Mouse (Mus musculus): ENCODE measurements around the gene Lyzl4. TPM values are rescaled to one million over a fixed set of nuclear protein-coding genes. Genes with fewer than 3 reads are reported as not detected.

Lyzl4 gene
- total RNA-seq, 2 experiments from 2014 or later, result 1.7 to 2.3 TPM

DNA sequence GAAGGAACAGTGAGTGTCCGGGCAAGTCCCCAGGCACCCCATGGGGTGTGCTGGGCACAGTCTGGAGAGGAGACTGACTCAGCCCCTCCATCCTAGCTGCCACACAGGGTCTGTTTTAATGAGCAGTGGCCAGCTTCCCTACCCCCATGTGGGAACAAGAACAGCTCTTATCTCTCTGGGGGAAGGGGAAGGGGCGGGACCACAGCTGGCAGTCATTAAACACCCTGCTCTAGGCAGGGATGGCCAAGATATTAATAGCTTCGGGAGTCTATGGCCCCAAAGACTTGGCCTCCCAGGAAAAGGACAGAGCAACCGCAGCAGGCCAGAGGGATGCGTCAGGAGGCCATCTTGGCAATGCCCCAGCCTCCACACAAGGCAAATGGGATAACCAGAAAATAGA lies 30.4 kb upstream of the Lyzl4 start:
- Histone ChIP-seq H3K4me3 (no peak overlapping the region), H3K27ac (no peak overlapping the region)
- DNase-seq (ENCODE audit: extremely low spot score in 1 of 2, low spot score in 2 of 2), result no peak
- intact Hi-C loops (cut with DNase I), result loop anchor here (10.0 kb wide), 1 partner anchor 428 kb away; no protein-coding TSS in a partner anchor
- TF ChIP-seq CTCF (IDR thresholded peaks at IDR 0.05), result no peak

DNA sequence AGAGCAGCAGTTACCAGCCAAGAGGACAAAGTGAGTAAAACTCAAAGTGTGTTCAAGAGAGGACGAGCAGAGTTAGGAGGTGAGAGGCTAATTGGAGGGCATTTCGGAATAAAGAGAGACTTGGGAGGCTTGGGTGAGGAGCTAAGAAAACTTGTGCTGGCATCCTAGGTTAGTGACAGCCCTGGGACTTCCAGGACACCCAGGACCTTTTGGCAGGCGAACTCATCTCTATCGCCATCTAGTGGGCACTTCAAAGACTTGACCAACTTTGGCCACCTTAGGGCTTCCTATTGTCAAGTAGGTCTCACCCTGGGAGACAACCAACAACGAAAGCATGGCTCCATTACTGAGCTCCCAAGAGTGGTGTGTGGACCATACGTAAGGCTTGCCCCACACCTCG lies 29.4 kb upstream of the Lyzl4 start:
- Histone ChIP-seq H3K4me3 (no peak overlapping the region), H3K27ac (no peak overlapping the region)
- intact Hi-C loops (cut with DNase I), result loop anchor here (2.0 to 10.0 kb wide), 2 partner anchors 194 to 426 kb away; no protein-coding TSS in a partner anchor
- peak; percentile 73 for TF ChIP-seq CTCF (IDR thresholded peaks at IDR 0.05)
- no peak for DNase-seq (ENCODE audit: extremely low spot score in 1 of 2, low spot score in 2 of 2)

DNA sequence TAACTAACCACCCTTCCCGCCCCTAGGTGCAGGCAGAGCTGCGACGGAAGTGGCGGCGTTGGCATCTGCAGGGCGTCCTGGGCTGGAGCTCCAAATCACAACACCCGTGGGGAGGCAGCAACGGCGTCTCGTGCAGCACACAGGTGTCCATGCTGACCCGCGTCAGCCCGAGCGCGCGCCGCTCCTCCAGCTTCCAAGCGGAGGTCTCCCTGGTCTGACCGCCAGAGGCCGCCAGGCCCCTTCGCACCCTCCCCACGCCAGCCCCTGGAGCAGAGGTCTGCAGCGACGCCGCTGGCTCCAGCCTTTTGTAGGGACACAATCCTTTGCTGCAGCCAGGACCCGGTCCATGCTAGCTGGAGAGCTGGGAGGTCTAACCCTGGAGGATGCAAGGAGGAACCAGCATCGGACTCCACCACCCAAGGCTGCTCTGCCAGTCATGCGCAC lies 27.5 kb upstream of the Lyzl4 start:
- DNase-seq (ENCODE audit: extremely low spot score in 1 of 2, low spot score in 2 of 2), result peak; percentile 41 to 52
- Histone ChIP-seq H3K27ac (no peak overlapping the region), H3K4me3 (0 out of 2 replicates have a peak overlapping the region, but pooled peaks have one; percentile 2)
- TF ChIP-seq CTCF (IDR thresholded peaks at IDR 0.05), result peak; percentile 56
- intact Hi-C loops (cut with DNase I), result loop anchor here (5.0 kb wide), 1 partner anchor 112 kb away; no protein-coding TSS in a partner anchor

DNA sequence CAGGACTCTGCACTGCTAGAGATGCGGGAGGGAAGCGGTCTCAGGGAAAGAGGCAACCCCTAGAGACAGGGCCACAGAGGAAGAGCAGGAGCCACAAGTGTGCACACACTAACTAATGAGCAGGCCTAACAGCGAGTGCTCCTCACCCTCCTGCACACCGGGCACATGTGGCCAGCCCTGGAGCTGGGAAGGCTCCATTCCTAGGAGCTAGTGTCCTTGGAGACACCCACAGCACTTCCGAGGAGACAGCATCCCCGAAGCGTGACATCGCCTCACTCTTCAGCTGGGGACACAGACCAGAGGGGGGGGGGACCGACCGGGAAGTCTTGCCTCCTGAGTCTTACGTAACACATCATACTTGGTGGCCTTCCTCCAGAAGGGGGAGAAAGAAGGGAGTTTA lies 25.9 kb upstream of the Lyzl4 start:
- intact Hi-C loops (cut with DNase I), result loop anchor here (1.0 to 5.0 kb wide), 2 partner anchors 25 to 111 kb away; no protein-coding TSS in a partner anchor
- H3K27ac ChIP-seq, result peak overlapping the region; percentile 78
- H3K4me3 ChIP-seq, result no peak overlapping the region
- DNase-seq (ENCODE audit: extremely low spot score in 1 of 2, low spot score in 2 of 2), result no peak
- TF ChIP-seq CTCF (IDR thresholded peaks at IDR 0.05), result no peak; the same call in 1 of the 2 replicates

- DNase-seq (ENCODE audit: extremely low spot score in 1 of 2, low spot score in 2 of 2), result peak; percentile 35 to 50
- intact Hi-C loops (cut with DNase I), result loop anchor here (1.0 to 5.0 kb wide), 2 partner anchors 24 to 110 kb away; no protein-coding TSS in a partner anchor
- no peak for TF ChIP-seq CTCF (IDR thresholded peaks at IDR 0.05)
- Histone ChIP-seq H3K27ac (peak overlapping the region; percentile 78), H3K4me3 (no peak overlapping the region)
These were observed 25.2 kb upstream of the Lyzl4 start for GRCm38 (mm10) chr9:121666957-121667630.

- Histone ChIP-seq H3K4me3 (no peak overlapping the region), H3K27ac (peak overlapping the region; percentile 80)
- DNase-seq (ENCODE audit: extremely low spot score in 1 of 2, low spot score in 2 of 2), result no peak
- intact Hi-C loops (cut with DNase I), result no loop called here
- no peak for TF ChIP-seq CTCF (IDR thresholded peaks at IDR 0.05)
These were observed 22.2 kb upstream of the Lyzl4 start for GRCm38 (mm10) chr9:121664104-121664503.

DNA sequence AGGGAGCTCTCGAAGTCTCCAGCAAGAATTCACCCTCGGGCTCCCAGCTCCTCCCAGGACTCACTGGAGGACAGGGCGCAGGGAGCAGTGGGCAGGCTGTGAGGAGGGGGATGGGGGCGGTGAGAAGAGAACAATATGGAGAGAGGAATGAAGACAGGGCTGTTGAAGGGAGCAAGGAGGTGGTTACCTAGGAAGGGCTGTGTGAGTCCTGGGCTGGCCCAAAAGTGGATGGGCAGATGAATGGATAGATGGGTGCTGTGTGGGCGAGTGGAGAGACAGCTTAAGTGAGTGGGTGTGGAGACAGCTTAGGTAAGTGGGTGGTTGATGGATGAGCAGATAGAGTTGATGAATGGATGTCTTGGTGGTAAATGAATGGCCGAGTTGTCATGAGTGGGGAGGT lies 21.6 kb upstream of the Lyzl4 start:
- no peak for TF ChIP-seq CTCF (IDR thresholded peaks at IDR 0.05)
- H3K4me3 ChIP-seq, result no peak overlapping the region
- peak overlapping the region; percentile 80 for H3K27ac ChIP-seq
- no peak for DNase-seq (ENCODE audit: extremely low spot score in 1 of 2, low spot score in 2 of 2)
- intact Hi-C loops (cut with DNase I), result no loop called here

DNA sequence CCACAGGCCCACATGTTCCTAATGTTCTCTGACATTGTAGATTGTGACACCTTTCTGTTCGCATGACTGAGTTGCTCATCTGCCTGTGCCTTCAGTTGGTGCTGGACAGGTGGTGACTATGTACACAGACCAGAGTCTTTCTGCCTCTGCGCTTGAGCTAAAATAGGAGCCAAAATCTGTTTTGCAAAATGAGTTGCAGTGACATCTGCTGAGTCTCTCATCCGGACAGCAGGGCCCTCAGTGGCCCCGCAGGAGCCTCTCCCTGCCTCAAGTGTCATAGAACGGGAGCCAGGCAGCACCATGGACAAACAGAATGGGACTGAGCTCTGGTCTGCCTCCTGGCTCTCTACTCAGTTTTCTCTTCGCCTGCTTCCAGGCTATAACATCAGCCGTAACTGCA lies 17.9 kb upstream of the Lyzl4 start:
- no peak overlapping the region for H3K4me3 ChIP-seq
- no peak for TF ChIP-seq CTCF (IDR thresholded peaks at IDR 0.05)
- DNase-seq (ENCODE audit: extremely low spot score in 1 of 2, low spot score in 2 of 2), result no peak
- intact Hi-C loops (cut with DNase I), result no loop called here
- no peak overlapping the region for H3K27ac ChIP-seq

- intact Hi-C loops (cut with DNase I), result no loop called here
- Histone ChIP-seq H3K4me3 (no peak overlapping the region), H3K27ac (no peak overlapping the region)
- no peak for TF ChIP-seq CTCF (IDR thresholded peaks at IDR 0.05)
- DNase-seq (ENCODE audit: extremely low spot score in 1 of 2, low spot score in 2 of 2), result no peak
These were observed 16.4 kb upstream of the Lyzl4 start for GRCm38 (mm10) chr9:121658248-121658647.

DNA sequence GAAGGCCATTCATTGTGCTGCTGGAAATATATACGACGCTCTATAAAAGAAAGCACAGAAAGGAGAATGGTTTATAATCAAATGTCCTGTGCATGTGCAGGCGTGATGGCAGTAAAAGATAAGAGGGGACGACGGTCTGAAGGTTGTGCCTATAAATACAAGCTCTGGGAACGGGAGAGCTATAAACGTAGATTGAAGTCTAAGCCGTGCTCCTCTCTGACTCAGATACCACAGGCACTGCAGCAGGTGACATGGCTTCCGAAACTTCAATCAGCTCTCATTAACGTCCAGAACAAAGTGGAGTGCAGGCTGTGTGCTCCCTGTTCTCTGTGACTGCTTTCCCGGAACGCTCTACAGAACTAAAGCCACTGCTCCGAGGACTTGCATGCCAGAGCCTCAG lies 15.2 kb upstream of the Lyzl4 start:
- Histone ChIP-seq H3K4me3 (no peak overlapping the region), H3K27ac (no peak overlapping the region)
- no peak for TF ChIP-seq CTCF (IDR thresholded peaks at IDR 0.05)
- intact Hi-C loops (cut with DNase I), result no loop called here
- DNase-seq (ENCODE audit: extremely low spot score in 1 of 2, low spot score in 2 of 2), result no peak

DNA sequence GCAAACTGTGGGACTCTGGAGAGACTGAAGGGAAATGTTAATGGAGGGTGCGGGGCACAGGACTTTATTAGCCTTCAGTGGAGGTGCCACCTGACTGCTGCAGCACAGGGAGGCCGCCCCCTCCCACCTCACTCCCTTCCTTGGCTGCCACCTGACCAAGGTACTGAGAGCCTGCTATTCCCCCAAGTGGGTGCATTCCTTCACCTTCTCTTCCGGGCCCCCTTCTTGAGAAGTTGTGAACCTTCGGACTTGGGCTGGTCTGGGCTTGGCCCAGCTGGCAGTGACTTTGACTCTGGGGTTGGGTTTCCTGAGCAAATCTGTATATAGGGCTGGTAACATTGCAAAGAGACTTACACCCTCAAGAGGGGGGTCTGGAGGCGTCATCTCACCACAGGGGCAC lies 14.4 kb upstream of the Lyzl4 start:
- DNase-seq (ENCODE audit: extremely low spot score in 1 of 2, low spot score in 2 of 2), result no peak
- no peak for TF ChIP-seq CTCF (IDR thresholded peaks at IDR 0.05)
- no peak overlapping the region for H3K4me3 ChIP-seq
- intact Hi-C loops (cut with DNase I), result no loop called here
- no peak overlapping the region for H3K27ac ChIP-seq

GRCm38 (mm10) chr9:121653668-121654067 lies 11.8 kb upstream of the Lyzl4 start:
- H3K27ac ChIP-seq, result no peak overlapping the region
- DNase-seq (ENCODE audit: extremely low spot score in 1 of 2, low spot score in 2 of 2), result no peak
- H3K4me3 ChIP-seq, result no peak overlapping the region
- intact Hi-C loops (cut with DNase I), result no loop called here
- TF ChIP-seq CTCF (IDR thresholded peaks at IDR 0.05), result no peak

- Histone ChIP-seq H3K27ac (no peak overlapping the region), H3K4me3 (no peak overlapping the region)
- TF ChIP-seq CTCF (IDR thresholded peaks at IDR 0.05), result no peak
- no peak for DNase-seq (ENCODE audit: extremely low spot score in 1 of 2, low spot score in 2 of 2)
- intact Hi-C loops (cut with DNase I), result no loop called here
These were observed 5.1 kb upstream of the Lyzl4 start for GRCm38 (mm10) chr9:121647026-121647425.

Data from left cerebral cortex, adult 2 months (tissue).